ENCODE assay signal across 8 mouse cellular contexts in genomic region chr9:121760271-121761090, GRCm38 (mm10). TPM values are rescaled to one million over a fixed set of nuclear protein-coding genes. Genes with fewer than 3 reads are reported as not detected.
DNase-seq lines count a peak whose midpoint lies in the region; ATAC-seq and TF ChIP-seq lines count a peak whose summit lies in the region.

No protein-coding gene starts in this region.

- H3K9ac ChIP-seq in hindbrain, embryonic 14.5 days: peak overlapping the region; percentile 95
- peak overlapping the region; percentile 90 for H3K9ac ChIP-seq in limb, embryonic 11.5 days (ENCODE audit: low read length)
- peak overlapping the region; percentile 84 for H3K9ac ChIP-seq in midbrain, embryonic 12.5 days (replicated peaks)
- peak overlapping the region; percentile 96 for H3K9ac ChIP-seq in stomach, embryonic 16.5 days (ENCODE audit: low read length)

- intact Hi-C loops in gastrocnemius, adult 2 months (cut with DNase I): no loop called here

- peak overlapping the region; percentile 98 for H3K27ac ChIP-seq in gastrocnemius, adult 2 months
- peak overlapping the region; percentile 87 for H3K27ac ChIP-seq in hindbrain, embryonic 14.5 days
- peak overlapping the region; percentile 94 for H3K27ac ChIP-seq in limb, embryonic 11.5 days (replicated peaks; ENCODE audit: low read depth, low read length)
- peak overlapping the region; percentile 90 for H3K27ac ChIP-seq in midbrain, embryonic 12.5 days (replicated peaks)
- H3K27ac ChIP-seq in stomach, embryonic 16.5 days (ENCODE audit: low read length): peak overlapping the region; percentile 90

- WGBS in hindbrain, embryonic 14.5 days: under 1% methylated on average over 41 of the region's 43 CpGs
- under 1% methylated on average over 35 of the region's 43 CpGs for WGBS in limb, embryonic 11.5 days
- WGBS in midbrain, embryonic 12.5 days: 1% methylated on average over 43 of the region's 43 CpGs
- 2% methylated on average over 43 of the region's 43 CpGs for WGBS in stomach, embryonic 16.5 days

- TF ChIP-seq CTCF in gastrocnemius, adult 2 months (IDR thresholded peaks at IDR 0.05): no peak

- DNase-seq in heart, adult 11 months: peak; percentile 97
- no peak for DNase-seq in heart, adult 8-10 months (ENCODE audit: low spot score)
- DNase-seq in cerebellum, postnatal 10 days: peak; percentile 67 to 71
- peak; percentile 89 for DNase-seq in gastrocnemius, adult 2 months
- DNase-seq in hindbrain, embryonic 14.5 days (ENCODE audit: low spot score): peak; percentile 50
- DNase-seq in limb, embryonic 11.5 days (ENCODE audit: low spot score): peak; percentile 86

- peaks cover 45% of the 10 kb centered on the region for H3K36me3 ChIP-seq in hindbrain, embryonic 14.5 days (replicated peaks; ENCODE audit: control insufficient read depth, insufficient read depth)
- H3K36me3 ChIP-seq in limb, embryonic 11.5 days (ENCODE audit: control insufficient read depth, insufficient read depth, low read length): no peaks in the 10 kb centered on the region
- peaks cover 46% of the 10 kb centered on the region for H3K36me3 ChIP-seq in midbrain, embryonic 12.5 days
- H3K36me3 ChIP-seq in stomach, embryonic 16.5 days (ENCODE audit: control insufficient read depth, insufficient read depth, low read length): peaks cover 14% of the 10 kb centered on the region

- H3K9me3 ChIP-seq in hindbrain, embryonic 14.5 days (ENCODE audit: control insufficient read depth, low read length): no peaks in the 10 kb centered on the region
- no peaks in the 10 kb centered on the region for H3K9me3 ChIP-seq in limb, embryonic 11.5 days (ENCODE audit: control insufficient read depth, low read length)
- H3K9me3 ChIP-seq in midbrain, embryonic 12.5 days: no peaks in the 10 kb centered on the region
- H3K9me3 ChIP-seq in stomach, embryonic 16.5 days (replicated peaks; ENCODE audit: control insufficient read depth, low read length): no peaks in the 10 kb centered on the region

- peak; percentile 22 for ATAC-seq in hindbrain, embryonic 14.5 days (ENCODE audit: low FRiP score)
- ATAC-seq in limb, embryonic 11.5 days (ENCODE audit: insufficient number of reproducible peaks, low FRiP score, low TSS enrichment, low read depth): peak; percentile 67
- ATAC-seq in midbrain, embryonic 12.5 days (ENCODE audit: low FRiP score, low read depth): peak; percentile 74
- ATAC-seq in stomach, embryonic 16.5 days (ENCODE audit: insufficient read depth, low FRiP score): peak; percentile 73

- no peaks in the 10 kb centered on the region for H3K27me3 ChIP-seq in hindbrain, embryonic 14.5 days (ENCODE audit: control insufficient read depth, insufficient read depth, low read length)
- H3K27me3 ChIP-seq in limb, embryonic 11.5 days (ENCODE audit: control insufficient read depth, insufficient read depth, low read length): no peaks in the 10 kb centered on the region
- no peaks in the 10 kb centered on the region for H3K27me3 ChIP-seq in midbrain, embryonic 12.5 days
- no peaks in the 10 kb centered on the region for H3K27me3 ChIP-seq in stomach, embryonic 16.5 days (ENCODE audit: control insufficient read depth, insufficient read depth, low read length)

- peak overlapping the region; percentile 97 for H3K4me3 ChIP-seq in gastrocnemius, adult 2 months
- peak overlapping the region; percentile 94 for H3K4me3 ChIP-seq in hindbrain, embryonic 14.5 days (replicated peaks; ENCODE audit: low read length)
- peak overlapping the region; percentile 75 for H3K4me3 ChIP-seq in limb, embryonic 11.5 days (ENCODE audit: low read depth, low read length)
- peak overlapping the region; percentile 85 for H3K4me3 ChIP-seq in midbrain, embryonic 12.5 days
- peak overlapping the region; percentile 87 for H3K4me3 ChIP-seq in stomach, embryonic 16.5 days (replicated peaks; ENCODE audit: low read length)

- peaks cover 32% of the 10 kb centered on the region for H3K4me1 ChIP-seq in hindbrain, embryonic 14.5 days (replicated peaks; ENCODE audit: control insufficient read depth, insufficient read depth, low read length)
- peaks cover 24% of the 10 kb centered on the region for H3K4me1 ChIP-seq in limb, embryonic 11.5 days (ENCODE audit: control insufficient read depth, insufficient read depth, low read length)
- peaks cover 32% of the 10 kb centered on the region for H3K4me1 ChIP-seq in midbrain, embryonic 12.5 days
- H3K4me1 ChIP-seq in stomach, embryonic 16.5 days (ENCODE audit: control insufficient read depth, insufficient read depth, low read length): peaks cover 19% of the 10 kb centered on the region

- H3K4me2 ChIP-seq in hindbrain, embryonic 14.5 days (replicated peaks): peak overlapping the region; percentile 93
- H3K4me2 ChIP-seq in limb, embryonic 11.5 days (ENCODE audit: low read depth, severe bottlenecking): peak overlapping the region; percentile 98
- H3K4me2 ChIP-seq in midbrain, embryonic 12.5 days (replicated peaks): peak overlapping the region; percentile 90
- H3K4me2 ChIP-seq in stomach, embryonic 16.5 days (ENCODE audit: low read depth, low read length): peak overlapping the region; percentile 89

RNA-seq across cellular contexts. Expression of gene Zfp651, which starts 1.4 kb away (rescaled TPM):
- total RNA-seq in heart, adult 8-10 months (2022): 100 to 1,000 TPM; 120 to 131 (median 129) TPM
- total RNA-seq in gastrocnemius, adult 2 months (2021): 100 to 1,000 TPM; 127 to 157 TPM
- 19.1 and 21.5 TPM in 2 replicates for polyA plus RNA-seq in hindbrain, embryonic 14.5 days (2014; fragmentation: Nextera tagmentation; extraction: Ambion mirVana)
- 6.2 and 7.8 TPM in 2 replicates for polyA plus RNA-seq in limb, embryonic 11.5 days (2014; fragmentation: Nextera tagmentation; extraction: Ambion mirVana)
- polyA plus RNA-seq in midbrain, embryonic 12.5 days (2016; fragmentation: Nextera tagmentation; extraction: Ambion mirVana): 10.9 and 13.3 TPM in 2 replicates
- 7.9 and 8.0 TPM in 2 replicates for polyA plus RNA-seq in stomach, embryonic 16.5 days (2015; fragmentation: Nextera tagmentation; extraction: Ambion mirVana)

RNA-seq across cellular contexts. Expression of gene Klhl40, which starts 16.9 kb away (rescaled TPM):
- 10 to 100 TPM; 17.9 to 23.6 (median 20.0) TPM for total RNA-seq in heart, adult 8-10 months (2022)
- 100 to 1,000 TPM; 103 to 120 TPM for total RNA-seq in gastrocnemius, adult 2 months (2021)
- polyA plus RNA-seq in hindbrain, embryonic 14.5 days (2014; fragmentation: Nextera tagmentation; extraction: Ambion mirVana): 1.6 and 2.3 TPM in 2 replicates
- 1.3 and 1.7 TPM in 2 replicates for polyA plus RNA-seq in limb, embryonic 11.5 days (2014; fragmentation: Nextera tagmentation; extraction: Ambion mirVana)
- 0.14 TPM in 1 of 2 replicates, not detected in the other for polyA plus RNA-seq in midbrain, embryonic 12.5 days (2016; fragmentation: Nextera tagmentation; extraction: Ambion mirVana)
- 0.45 and 8.0 TPM in 2 replicates for polyA plus RNA-seq in stomach, embryonic 16.5 days (2015; fragmentation: Nextera tagmentation; extraction: Ambion mirVana)

RNA-seq across cellular contexts. Expression of gene Hhatl, which starts 31.8 kb away (rescaled TPM):
- total RNA-seq in heart, adult 8-10 months (2022): 100 to 1,000 TPM; 100 to 119 (median 118) TPM
- 100 to 1,000 TPM; 151 to 153 TPM for total RNA-seq in gastrocnemius, adult 2 months (2021)
- 0.31 TPM in 1 of 2 replicates, not detected in the other for polyA plus RNA-seq in hindbrain, embryonic 14.5 days (2014; fragmentation: Nextera tagmentation; extraction: Ambion mirVana)
- polyA plus RNA-seq in limb, embryonic 11.5 days (2014; fragmentation: Nextera tagmentation; extraction: Ambion mirVana): not detected in 2 replicates
- polyA plus RNA-seq in midbrain, embryonic 12.5 days (2016; fragmentation: Nextera tagmentation; extraction: Ambion mirVana): not detected in 2 replicates
- 2.2 and 4.3 TPM in 2 replicates for polyA plus RNA-seq in stomach, embryonic 16.5 days (2015; fragmentation: Nextera tagmentation; extraction: Ambion mirVana)

RNA-seq across cellular contexts. Expression of gene Nktr, which starts 41.5 kb away (rescaled TPM):
- total RNA-seq in heart, adult 8-10 months (2022): 10 to 100 TPM; 24.5 to 39.2 (median 29.8) TPM
- total RNA-seq in gastrocnemius, adult 2 months (2021): 10 to 100 TPM; 41.3 to 42.6 TPM
- 56.2 and 64.1 TPM in 2 replicates for polyA plus RNA-seq in hindbrain, embryonic 14.5 days (2014; fragmentation: Nextera tagmentation; extraction: Ambion mirVana)
- 65.1 and 69.0 TPM in 2 replicates for polyA plus RNA-seq in limb, embryonic 11.5 days (2014; fragmentation: Nextera tagmentation; extraction: Ambion mirVana)
- 73.6 and 75.3 TPM in 2 replicates for polyA plus RNA-seq in midbrain, embryonic 12.5 days (2016; fragmentation: Nextera tagmentation; extraction: Ambion mirVana)
- 54.7 and 55.6 TPM in 2 replicates for polyA plus RNA-seq in stomach, embryonic 16.5 days (2015; fragmentation: Nextera tagmentation; extraction: Ambion mirVana)

RNA-seq across cellular contexts. Expression of gene Ss18l2, which starts 50.4 kb away (rescaled TPM):
- 100 to 1,000 TPM; 138 to 143 (median 139) TPM for total RNA-seq in heart, adult 8-10 months (2022)
- 100 to 1,000 TPM; 108 to 137 TPM for total RNA-seq in gastrocnemius, adult 2 months (2021)
- polyA plus RNA-seq in hindbrain, embryonic 14.5 days (2014; fragmentation: Nextera tagmentation; extraction: Ambion mirVana): 171 and 213 TPM in 2 replicates
- 99.8 and 103 TPM in 2 replicates for polyA plus RNA-seq in limb, embryonic 11.5 days (2014; fragmentation: Nextera tagmentation; extraction: Ambion mirVana)
- 107 TPM in 2 replicates for polyA plus RNA-seq in midbrain, embryonic 12.5 days (2016; fragmentation: Nextera tagmentation; extraction: Ambion mirVana)
- polyA plus RNA-seq in stomach, embryonic 16.5 days (2015; fragmentation: Nextera tagmentation; extraction: Ambion mirVana): 103 and 112 TPM in 2 replicates

Comparison
In these comparisons a context has a peak if more than half of its experiments do, and no peak if none do; other contexts are left out.
1. ATAC-seq: peak in every context shown above with its lines; median percentile 74 in midbrain, embryonic 12.5 days; 73 in stomach, embryonic 16.5 days; 67 in limb, embryonic 11.5 days; 22 in hindbrain, embryonic 14.5 days.